ENCODE assay signal across 7 mouse cellular contexts in the genomic region with DNA sequence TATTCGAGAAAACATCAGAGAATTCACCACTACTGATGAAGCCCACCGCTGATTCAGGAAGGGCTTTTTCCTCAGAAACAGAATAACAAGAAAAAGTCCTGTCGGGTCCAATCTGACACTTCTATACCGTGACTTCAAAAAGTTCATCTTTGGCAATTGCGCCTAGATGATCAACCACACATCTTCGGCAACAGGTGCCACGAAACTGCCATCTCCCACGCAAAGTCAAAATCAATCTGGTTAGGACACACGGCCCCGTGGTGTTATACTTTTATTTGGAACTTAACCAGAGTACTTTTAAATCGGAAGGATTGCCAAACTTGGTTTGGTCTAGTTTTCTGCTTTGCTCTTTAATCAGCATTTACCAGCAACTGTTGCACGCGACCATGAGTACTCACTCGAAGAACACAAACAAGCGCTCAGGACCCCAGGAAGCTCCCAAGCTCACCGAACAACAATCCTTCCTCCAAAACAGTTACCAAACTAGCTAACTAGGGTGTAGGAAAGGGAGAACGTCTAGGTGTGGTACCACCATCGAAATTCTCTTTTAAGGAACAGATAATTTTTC. TPM values are rescaled to one million over a fixed set of nuclear protein-coding genes. Genes with fewer than 3 reads are reported as not detected.
DNase-seq lines count a peak whose midpoint lies in the region; ATAC-seq and TF ChIP-seq lines count a peak whose summit lies in the region.

No protein-coding gene starts in this region.

- TF ChIP-seq EP300 in lung, postnatal 0 days (IDR thresholded peaks at IDR 0.05): no peak

- H3K27ac ChIP-seq in lung, postnatal 0 days (ENCODE audit: low read length): peak overlapping the region; percentile 98
- H3K27ac ChIP-seq in embryonic facial prominence, embryonic 15.5 days (replicated peaks): peak overlapping the region; percentile 95
- H3K27ac ChIP-seq in limb, embryonic 13.5 days: peak overlapping the region; percentile 97; the same call in 1 of the 2 replicates

- no peak for ATAC-seq in lung, postnatal 0 days
- ATAC-seq in embryonic facial prominence, embryonic 15.5 days (ENCODE audit: insufficient number of reproducible peaks, low FRiP score, low TSS enrichment, low read depth): no peak
- ATAC-seq in limb, embryonic 13.5 days (ENCODE audit: low FRiP score, low read depth): no peak
- no peak for ATAC-seq in megakaryocyte progenitor cell, adult 5-6 weeks (replicated peaks; ENCODE audit: poor library complexity)

- H3K27me3 ChIP-seq in lung, postnatal 0 days (replicated peaks; ENCODE audit: insufficient read depth, low read length): no peaks in the 10 kb centered on the region
- no peaks in the 10 kb centered on the region for H3K27me3 ChIP-seq in embryonic facial prominence, embryonic 15.5 days
- H3K27me3 ChIP-seq in limb, embryonic 13.5 days: no peaks in the 10 kb centered on the region

- no peak for TF ChIP-seq CTCF in lung, postnatal 0 days (IDR thresholded peaks at IDR 0.05)

- H3K36me3 ChIP-seq in lung, postnatal 0 days (ENCODE audit: insufficient read depth, low read length): no peaks in the 10 kb centered on the region
- H3K36me3 ChIP-seq in embryonic facial prominence, embryonic 15.5 days: no peaks in the 10 kb centered on the region
- H3K36me3 ChIP-seq in limb, embryonic 13.5 days: no peaks in the 10 kb centered on the region; the same call in 1 of the 2 replicates

- no peaks in the 10 kb centered on the region for H3K9me3 ChIP-seq in lung, postnatal 0 days (ENCODE audit: low read length)
- no peaks in the 10 kb centered on the region for H3K9me3 ChIP-seq in embryonic facial prominence, embryonic 15.5 days (replicated peaks)
- no peaks in the 10 kb centered on the region for H3K9me3 ChIP-seq in limb, embryonic 13.5 days

- peak overlapping the region; percentile 91 for H3K9ac ChIP-seq in lung, postnatal 0 days (replicated peaks; ENCODE audit: low read depth)
- H3K9ac ChIP-seq in embryonic facial prominence, embryonic 15.5 days: peak overlapping the region; percentile 95
- peak overlapping the region; percentile 93 for H3K9ac ChIP-seq in limb, embryonic 13.5 days

- peak overlapping the region; percentile 89 for H3K4me3 ChIP-seq in lung, postnatal 0 days (ENCODE audit: low read depth, low read length)
- H3K4me3 ChIP-seq in embryonic facial prominence, embryonic 15.5 days (replicated peaks): peak overlapping the region; percentile 72
- peak overlapping the region; percentile 76 for H3K4me3 ChIP-seq in limb, embryonic 13.5 days

- H3K4me1 ChIP-seq in lung, postnatal 0 days (ENCODE audit: insufficient read depth, low read depth, low read length): peaks cover 5% of the 10 kb centered on the region; the same call in 1 of the 2 replicates
- peaks cover 25% of the 10 kb centered on the region for H3K4me1 ChIP-seq in embryonic facial prominence, embryonic 15.5 days
- H3K4me1 ChIP-seq in limb, embryonic 13.5 days: peaks cover 22% of the 10 kb centered on the region

- H3K4me2 ChIP-seq in lung, postnatal 0 days (replicated peaks; ENCODE audit: low read depth, low read length): peak overlapping the region; percentile 96
- H3K4me2 ChIP-seq in embryonic facial prominence, embryonic 15.5 days (replicated peaks): peak overlapping the region; percentile 92
- H3K4me2 ChIP-seq in limb, embryonic 13.5 days (replicated peaks): peak overlapping the region; percentile 83

- peak; percentile 11 for DNase-seq in lung, postnatal 0 days (ENCODE audit: low spot score)
- no peak for DNase-seq in lung, postnatal 4 days
- DNase-seq in retina, embryonic 14.5 days (ENCODE audit: low spot score): peak; percentile 47
- no peak for DNase-seq in layer of hippocampus, postnatal 14 days (ENCODE audit: low spot score in 2 of 2)

- under 1% methylated on average over 18 of the region's 18 CpGs for WGBS in lung, postnatal 0 days
- 2% methylated on average over 18 of the region's 18 CpGs for WGBS in embryonic facial prominence, embryonic 15.5 days
- 2% methylated on average over 18 of the region's 18 CpGs for WGBS in limb, embryonic 13.5 days

RNA-seq across cellular contexts. Expression of a gene that starts 1.6 kb away (rescaled TPM):
- 19.8 and 23.0 TPM in 2 replicates for polyA plus RNA-seq in lung, postnatal 0 days (2015; fragmentation: Nextera tagmentation; extraction: Ambion mirVana)
- 29.5 and 34.0 TPM in 2 replicates for polyA plus RNA-seq in embryonic facial prominence, embryonic 15.5 days (2015; fragmentation: Nextera tagmentation; extraction: Ambion mirVana)
- 41.4 and 42.3 TPM in 2 replicates for polyA plus RNA-seq in limb, embryonic 13.5 days (2015; fragmentation: Nextera tagmentation; extraction: Ambion mirVana)
- 10 to 100 TPM; 62.7 to 68.0 TPM for total RNA-seq in layer of hippocampus, postnatal 14 days (2021)
- 58.9 and 63.3 TPM in 2 replicates for total RNA-seq in megakaryocyte progenitor cell, adult 5-6 weeks (2015)
- total RNA-seq in megakaryocyte progenitor cell, adult 5-6 weeks (2017): 36.5 and 43.6 TPM in 2 replicates

RNA-seq across cellular contexts. Expression of a gene that starts 58.9 kb away (rescaled TPM):
- 15.5 and 18.4 TPM in 2 replicates for polyA plus RNA-seq in lung, postnatal 0 days (2015; fragmentation: Nextera tagmentation; extraction: Ambion mirVana)
- 42.9 and 43.5 TPM in 2 replicates for polyA plus RNA-seq in embryonic facial prominence, embryonic 15.5 days (2015; fragmentation: Nextera tagmentation; extraction: Ambion mirVana)
- 64.1 and 65.9 TPM in 2 replicates for polyA plus RNA-seq in limb, embryonic 13.5 days (2015; fragmentation: Nextera tagmentation; extraction: Ambion mirVana)
- 10 to 100 TPM; 22.2 to 23.8 TPM for total RNA-seq in layer of hippocampus, postnatal 14 days (2021)
- 70.6 and 78.4 TPM in 2 replicates for total RNA-seq in megakaryocyte progenitor cell, adult 5-6 weeks (2015)
- 51.1 and 64.7 TPM in 2 replicates for total RNA-seq in megakaryocyte progenitor cell, adult 5-6 weeks (2017)

Comparison
In these comparisons a context has a peak if more than half of its experiments do, and no peak if none do; other contexts are left out.
1. DNase-seq: peak in lung, postnatal 0 days (single experiment) and retina, embryonic 14.5 days (single experiment); none in lung, postnatal 4 days (0 of 2) and layer of hippocampus, postnatal 14 days (0 of 2).
2. Peak in every context shown above with its lines, with median percentiles within 50 percentile points of each other: H3K27ac ChIP-seq, H3K4me2 ChIP-seq, H3K4me3 ChIP-seq and H3K9ac ChIP-seq.